Mouse (Mus musculus): Measurements from ENCODE around the gene Prss22.

DNA sequence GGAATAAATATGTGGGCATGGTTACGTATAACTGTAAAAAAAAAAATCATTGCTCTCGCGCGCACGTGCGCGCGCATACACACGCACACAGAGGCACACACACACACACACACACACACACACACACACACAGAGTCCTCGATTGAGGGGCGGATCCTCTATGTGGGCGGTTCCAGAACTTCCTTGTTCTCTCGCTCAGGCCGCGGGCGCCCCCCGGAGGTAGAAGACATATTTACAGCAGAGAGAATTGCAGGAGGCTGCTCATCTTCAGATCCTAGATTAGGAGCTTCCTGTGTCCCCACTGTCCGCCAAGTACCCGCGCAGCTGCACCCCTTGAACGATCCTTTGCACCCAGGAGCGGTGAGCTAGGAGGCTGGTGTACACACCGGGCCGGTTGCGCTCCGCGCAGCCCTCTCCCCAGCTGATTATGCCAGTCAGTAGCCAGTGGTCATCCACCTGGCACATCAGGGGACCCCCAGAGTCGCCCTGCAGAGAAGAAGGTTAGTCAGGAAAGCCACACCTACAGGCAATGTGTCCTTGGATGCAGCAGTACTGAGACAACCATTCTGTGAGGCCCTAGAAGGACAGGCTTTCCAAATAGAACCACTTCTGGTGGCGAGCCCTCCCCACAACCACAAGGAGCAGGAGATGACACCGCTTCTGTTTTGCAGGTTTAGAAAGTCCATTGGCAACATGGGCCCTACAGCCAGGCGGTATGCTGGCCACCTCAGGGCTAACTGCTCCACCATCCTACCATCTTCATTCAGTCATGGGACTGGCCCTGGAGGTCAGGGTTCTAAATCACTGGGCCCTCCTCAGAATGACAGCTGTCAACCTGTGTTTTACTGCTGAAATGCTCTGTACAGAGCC, 4.1 kb downstream of the Prss22 start:
- TF ChIP-seq POLR2A (IDR thresholded peaks at IDR 0.05; ENCODE audit: insufficient read length, low read depth): no peak
- TF ChIP-seq REST (IDR thresholded peaks at IDR 0.05; ENCODE audit: insufficient read depth, insufficient read length): no peak
- no peak for TF ChIP-seq MAX (IDR thresholded peaks at IDR 0.05; ENCODE audit: low read depth)
- no peak for TF ChIP-seq MYOD1 (IDR thresholded peaks at IDR 0.05; ENCODE audit: control insufficient read depth in 1 of 3, insufficient read length in 2 of 3, low read depth in 2 of 3)
- no peak for TF ChIP-seq POLR2AphosphoS2 (IDR thresholded peaks at IDR 0.05; ENCODE audit: insufficient read length, low read depth)
- no peak for TF ChIP-seq MYOG (IDR thresholded peaks at IDR 0.05; ENCODE audit: control insufficient read depth in 1 of 3, insufficient read depth in 1 of 3, insufficient read length in 2 of 3, low read depth in 2 of 3)
- no peak for TF ChIP-seq TCF3 (IDR thresholded peaks at IDR 0.05; ENCODE audit: insufficient read length, low read depth)
- TF ChIP-seq TCF12 (IDR thresholded peaks at IDR 0.05; ENCODE audit: insufficient read depth, poor library complexity, severe bottlenecking): no peak
- no peak for TF ChIP-seq E2F4 (IDR thresholded peaks at IDR 0.05; ENCODE audit: insufficient read depth)
- no peak for TF ChIP-seq CEBPB (IDR thresholded peaks at IDR 0.05; ENCODE audit: insufficient read depth, poor library complexity, severe bottlenecking)
- TF ChIP-seq SRF (IDR thresholded peaks at IDR 0.05; ENCODE audit: control insufficient read depth, insufficient read length, low read depth): no peak

Measured in myocyte (in vitro differentiated cells).